Mouse (Mus musculus) cerebellum, postnatal 10 days (tissue): ENCODE measurements around the gene Ran.
"Not testable (repeated sequence)": the region's sequence is repeated elsewhere in the genome, so short reads cannot be mapped to it uniquely, and the experiment has no call there.

Experiments
- DNase-seq, 2 experiments: peaks; one replicate each; pipeline ENCODE4 v3.0.0; 2021; ENCODE audit warnings: mixed read lengths in 2 of 2

Gene Ran

DNA sequence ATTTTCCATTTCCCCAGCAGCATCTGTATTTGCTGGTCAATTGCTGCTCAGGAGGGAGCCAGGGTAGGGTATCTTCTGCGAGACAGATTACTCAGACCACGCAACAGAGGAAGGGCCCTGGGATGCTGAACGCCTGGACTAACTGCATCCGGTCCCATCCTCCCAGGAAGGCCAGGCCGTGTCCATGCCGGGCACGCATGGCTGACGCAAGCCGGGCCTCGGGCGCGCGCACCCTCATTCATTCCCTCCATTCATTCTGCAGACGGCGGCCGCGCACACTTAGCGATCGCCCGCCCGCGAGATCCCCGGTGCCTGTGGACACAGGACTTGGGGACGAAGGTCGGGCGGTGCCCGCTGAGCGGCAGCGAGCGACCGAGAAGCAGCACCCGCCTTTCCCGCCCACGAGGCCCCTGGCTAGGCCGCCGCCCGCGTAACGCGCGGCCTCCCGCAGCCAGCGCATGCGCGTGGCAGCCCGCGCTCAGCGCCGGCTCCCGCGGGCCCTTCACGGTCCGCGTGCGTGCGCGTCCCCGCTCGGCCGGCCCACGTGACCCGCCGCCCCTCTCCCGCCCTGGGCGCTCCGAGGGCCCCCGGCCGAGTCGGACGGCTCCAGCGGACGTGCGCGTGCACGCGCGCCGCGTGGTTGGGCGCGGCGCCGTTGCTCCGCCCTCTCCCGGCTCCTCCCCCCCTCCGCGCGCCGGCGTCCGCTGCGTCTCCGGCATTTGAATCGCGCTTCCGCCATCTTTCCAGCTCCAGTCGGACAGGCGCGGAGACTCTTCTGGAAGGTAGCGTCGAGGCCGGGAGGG, at the start of gene Ran:
Ran (plus strand) TSS at position 573 of the 803 bp plus-strand sequence.
- DNase-seq = peak; percentile 98 to 99

DNA sequence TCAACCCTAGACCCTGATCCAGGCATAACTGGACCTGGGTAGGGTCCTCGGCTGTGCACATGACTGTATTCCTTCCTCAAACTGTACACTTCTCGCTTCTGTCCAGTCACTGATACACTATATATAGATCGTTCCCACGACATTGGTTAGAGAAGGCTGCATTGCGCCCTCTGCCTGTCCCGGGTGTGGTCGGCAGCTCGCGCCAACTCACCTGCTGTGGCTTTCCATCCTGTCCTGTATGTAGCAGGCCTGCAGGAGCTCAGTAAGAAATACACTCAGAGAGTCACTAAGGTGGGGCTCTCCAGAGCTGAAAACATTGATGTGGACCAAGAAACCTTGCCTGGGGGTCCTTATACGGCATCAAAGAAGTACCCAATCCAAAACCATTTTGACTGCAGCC, 49.0 kb upstream of the Ran start:
- DNase-seq = no peak

DNA sequence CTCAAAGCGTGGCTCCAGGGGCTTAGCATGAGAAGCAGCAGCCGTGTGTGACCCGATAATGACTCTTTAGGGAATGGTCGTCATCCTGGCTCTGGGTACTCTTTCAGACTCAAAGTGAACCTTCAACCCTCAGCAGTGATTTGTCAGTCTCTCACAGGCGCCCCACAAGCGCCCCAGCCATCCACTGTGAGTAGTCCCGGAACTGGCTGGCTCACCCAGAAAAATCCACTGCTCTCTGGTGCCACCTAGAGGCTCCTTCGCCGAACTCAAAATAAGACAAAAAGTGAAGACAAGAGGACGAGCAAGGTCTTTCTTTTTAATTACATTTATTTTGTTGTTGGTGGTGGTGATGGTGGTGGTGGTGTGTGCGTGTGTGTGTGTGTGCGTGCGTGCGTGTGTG, 48.6 kb upstream of the Ran start:
- peak; percentile 84 to 87 for DNase-seq

DNA sequence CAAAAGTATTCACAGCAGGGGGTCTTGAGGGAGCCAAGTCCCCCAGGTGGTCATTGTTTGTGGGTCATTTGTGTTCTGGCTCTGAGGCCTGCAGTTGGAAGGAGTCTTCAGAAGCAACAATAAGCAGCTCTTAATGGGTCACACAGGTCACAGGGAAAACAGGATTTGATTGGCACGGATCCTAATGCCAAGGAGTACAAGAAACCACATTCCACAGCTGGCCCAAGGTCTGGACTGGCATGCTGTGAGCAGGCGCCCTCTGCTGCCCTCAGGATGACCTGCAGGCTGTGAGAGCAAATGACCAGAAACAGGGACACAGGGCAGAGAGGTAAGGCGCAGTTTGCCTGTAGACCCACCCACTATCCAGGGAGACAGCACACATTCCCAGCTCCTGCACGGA, 43.6 kb upstream of the Ran start:
- peak; percentile 50 to 55 for DNase-seq

DNA sequence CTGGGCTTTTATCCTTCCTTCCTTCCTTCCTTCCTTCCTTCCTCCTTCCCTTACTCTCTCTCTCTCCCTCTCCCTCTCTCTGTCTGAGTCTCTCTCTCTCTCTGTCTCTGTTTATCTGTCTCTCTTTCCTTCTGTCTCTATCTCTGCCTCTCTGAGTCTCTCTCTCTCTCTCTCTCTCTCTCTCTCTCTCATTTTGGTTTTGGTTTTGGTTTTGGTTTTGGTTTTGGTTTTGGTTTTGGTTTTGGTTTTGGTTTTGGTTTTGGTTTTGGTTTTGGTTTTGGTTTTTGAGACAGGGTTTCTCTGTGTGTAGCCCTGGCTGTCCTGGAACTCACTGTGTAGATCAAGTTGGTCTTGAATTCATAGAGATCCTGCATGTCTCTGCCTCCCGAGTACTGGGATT, 42.4 kb upstream of the Ran start:
- not testable (repeated sequence) for DNase-seq

DNA sequence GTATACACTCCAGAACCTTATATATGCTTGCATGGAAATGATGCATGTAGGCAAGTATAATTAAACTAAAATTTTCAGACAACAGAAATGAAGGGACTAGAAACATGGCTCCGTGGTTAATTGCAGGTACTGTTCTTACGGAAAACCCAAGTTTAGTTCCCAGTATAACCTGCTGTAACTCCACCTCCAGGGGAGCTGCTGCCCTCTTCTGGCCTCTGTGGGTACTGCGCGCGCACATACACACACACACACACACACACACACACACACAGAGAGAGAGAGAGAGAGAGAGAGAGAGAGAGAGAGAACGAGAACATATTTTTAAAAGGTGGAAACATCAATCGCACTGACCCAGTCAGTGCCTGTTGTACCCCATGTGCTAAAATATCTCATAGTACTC, 40.9 kb upstream of the Ran start:
- no peak for DNase-seq

DNA sequence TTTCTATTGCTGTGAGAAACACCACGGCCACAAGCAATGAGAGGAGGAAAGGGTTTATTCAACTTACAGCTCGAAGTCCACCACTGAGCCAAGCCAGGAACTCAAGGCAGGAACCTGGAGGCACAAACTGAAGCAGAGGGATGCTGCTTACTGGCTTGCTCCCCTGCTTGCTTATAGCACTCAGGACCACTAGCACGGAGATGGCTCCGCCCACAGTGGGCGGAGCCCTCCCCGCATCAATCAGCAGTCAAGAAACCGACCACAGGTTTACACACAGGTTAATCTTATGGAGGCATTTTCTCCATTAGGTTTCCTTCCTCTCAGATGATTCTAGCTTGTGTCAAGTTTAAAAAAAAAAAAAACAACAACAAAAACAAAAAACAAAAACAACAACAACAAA, 39.0 kb upstream of the Ran start:
- no peak for DNase-seq

DNA sequence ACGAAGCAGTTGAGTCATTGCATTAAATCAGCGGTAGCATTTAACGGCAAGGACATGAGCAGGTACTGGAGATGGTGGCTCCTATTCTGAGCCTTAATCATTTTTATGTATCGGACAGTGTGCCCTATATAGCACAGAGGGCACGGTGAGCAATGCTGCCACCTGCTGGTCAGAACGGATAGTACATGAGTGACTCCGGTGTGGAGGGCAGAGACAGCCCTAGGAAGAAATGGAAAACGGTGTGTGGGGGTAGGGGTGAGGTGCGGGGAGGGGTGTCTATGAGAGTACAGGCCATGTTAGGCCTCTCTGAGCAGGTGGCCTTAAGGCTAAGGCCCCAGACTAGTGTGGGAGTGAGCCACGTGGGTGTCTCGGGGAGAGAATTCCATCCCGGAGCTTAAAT, 38.3 kb upstream of the Ran start:
- DNase-seq = peak; percentile 87 to 90

DNA sequence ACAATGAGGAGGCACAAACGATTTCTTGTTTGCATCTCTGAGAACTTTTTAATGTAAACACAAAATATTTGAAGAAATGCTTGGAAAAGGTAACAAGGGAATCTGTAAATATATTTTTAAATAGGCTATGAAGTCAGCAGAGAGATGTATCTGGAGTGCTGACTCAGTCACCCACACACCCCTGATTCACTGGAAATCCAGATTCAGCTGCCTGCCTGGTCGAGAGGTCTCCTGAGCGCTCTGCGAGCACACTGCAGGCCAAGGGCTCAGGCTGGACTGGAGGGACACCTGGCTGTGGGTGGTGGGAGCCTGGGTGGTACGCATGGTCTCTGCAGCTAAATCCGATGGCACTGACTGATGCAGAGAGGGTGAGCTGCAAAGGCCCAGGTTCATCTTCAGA, 35.3 kb upstream of the Ran start:
- DNase-seq = no peak

DNA sequence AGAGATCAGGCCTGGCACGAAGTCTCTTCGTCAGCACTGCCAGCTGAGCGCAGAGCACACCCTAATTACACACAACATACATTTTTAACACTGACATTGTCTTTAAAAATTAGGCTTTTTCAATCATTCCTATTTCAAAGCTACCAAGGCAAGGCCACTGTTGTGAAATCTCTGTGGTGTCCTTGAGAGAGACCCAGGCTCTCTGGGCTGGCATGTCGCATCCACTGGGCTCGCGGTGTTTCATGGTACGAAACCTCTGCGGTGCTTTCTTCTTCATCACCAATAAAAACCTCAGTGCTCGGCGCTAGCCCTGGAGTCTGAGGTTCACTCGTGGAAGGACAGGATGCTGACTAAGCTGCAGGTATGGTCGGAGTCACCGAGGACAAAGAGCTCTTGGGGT, 33.9 kb upstream of the Ran start:
- DNase-seq = no peak

DNA sequence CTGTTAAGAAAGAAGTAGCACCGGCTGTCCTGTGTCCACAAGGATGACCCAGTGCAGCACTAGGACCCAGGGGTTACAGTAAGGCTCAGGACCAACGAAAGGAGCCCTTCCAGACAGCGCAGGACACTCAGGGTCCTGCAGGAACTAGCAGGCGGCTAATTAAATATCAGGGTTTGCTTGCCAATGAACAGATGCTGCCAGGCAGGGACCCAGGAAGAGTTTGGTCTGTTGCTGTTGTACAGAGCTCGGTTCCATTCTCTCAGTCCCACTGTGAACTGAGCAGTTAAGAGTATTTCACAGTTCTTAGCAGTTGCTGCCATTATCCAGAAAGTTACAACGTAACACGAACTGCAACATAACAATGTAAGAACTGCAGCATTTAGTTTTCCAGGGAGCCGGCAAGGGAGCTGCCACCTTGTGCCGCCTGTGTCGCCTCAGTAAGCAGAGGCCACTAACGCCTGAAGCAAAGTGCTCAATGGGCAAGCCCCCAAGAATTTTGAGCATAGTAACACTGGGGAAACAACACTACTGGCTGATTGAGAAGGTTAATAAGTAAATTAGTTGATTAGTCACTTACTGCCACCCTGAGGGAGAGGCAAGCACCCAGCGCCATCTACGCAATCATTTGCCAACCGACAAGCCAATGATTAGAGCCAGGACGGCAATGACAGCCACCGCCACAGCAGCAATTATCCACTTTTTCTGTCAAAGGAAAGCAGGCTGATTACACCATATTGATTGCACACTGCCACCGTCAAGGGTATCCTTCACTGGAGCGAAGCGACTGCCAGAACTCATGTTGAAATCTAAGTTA, 32.5 kb upstream of the Ran start:
- peak; percentile 75 to 84 for DNase-seq

DNA sequence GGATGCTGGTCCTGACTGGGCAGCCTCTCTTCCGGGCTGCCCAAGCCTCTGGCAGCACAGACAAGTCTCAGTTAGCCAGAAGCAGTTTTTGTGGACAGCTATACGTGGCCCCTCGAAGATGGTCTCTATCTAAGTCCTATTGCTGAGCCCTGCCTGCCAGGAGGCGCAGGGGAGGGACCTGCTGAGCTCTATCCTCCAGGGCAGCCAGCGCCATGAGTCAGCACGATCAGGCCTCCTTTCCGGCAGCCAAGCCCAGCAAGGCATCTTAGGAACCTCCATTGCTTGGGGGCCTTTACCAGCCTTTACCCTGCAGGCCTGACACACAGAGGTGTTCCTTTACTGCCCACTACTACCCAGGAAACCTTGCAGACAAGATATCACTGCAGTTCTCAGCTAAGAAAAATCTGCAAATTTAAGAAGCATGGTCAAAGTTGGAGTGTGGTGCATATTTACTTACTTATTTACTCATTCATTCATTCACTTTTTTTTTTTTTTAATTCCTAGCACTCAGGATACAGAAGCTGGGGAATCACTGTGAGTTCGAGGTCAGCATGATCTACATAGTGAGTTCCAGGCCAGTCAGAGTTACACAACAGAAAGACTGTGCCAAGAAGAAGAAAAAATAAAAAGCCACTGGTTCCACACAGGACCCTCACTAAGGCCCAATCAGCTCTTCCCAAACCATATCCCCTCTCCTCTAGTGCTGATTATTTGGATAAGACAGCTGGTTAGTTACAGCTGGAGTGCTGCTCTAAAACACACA, 19.0 kb upstream of the Ran start:
- DNase-seq = no peak

DNA sequence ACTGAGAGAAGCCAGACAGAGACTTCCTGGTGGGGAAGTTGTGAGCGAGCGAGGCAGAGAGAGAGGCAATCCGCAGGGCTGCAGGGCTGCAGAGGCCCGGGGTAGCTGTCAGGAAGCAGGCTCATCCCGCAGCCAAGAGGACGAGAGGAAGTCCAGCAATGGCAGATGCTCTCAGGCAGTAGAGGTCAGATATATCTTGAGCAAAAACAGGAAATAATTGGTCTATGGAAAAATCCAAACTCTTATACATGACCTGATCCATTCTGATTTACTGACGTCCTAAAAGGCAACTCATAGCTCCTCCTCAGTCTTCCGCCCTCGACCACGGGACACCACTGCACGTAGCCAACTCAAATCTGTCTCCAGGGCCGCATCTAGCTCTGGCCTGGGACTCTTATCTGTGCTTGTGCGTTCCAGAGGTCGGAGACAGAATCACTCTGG, 17.3 kb upstream of the Ran start:
- no peak for DNase-seq

DNA sequence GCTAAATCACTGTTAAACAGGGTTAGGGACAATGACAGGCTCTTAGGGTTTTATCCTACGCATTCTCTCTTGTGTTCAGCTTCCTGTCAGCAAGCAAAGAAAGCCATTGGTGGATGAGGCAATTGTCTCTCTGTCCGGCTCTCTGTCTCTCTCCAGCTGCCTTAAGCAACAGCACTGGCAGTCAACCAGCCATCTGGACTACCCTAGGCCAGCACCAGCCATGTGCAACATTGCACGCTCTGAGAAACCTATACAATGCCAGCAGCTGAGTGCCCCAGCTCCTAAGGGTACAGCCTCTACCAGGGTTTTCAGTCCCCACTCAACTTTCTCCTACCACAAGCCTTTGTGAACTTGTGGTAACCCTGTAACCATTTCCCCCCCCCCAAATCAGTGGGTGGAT, 14.5 kb upstream of the Ran start:
- DNase-seq = peak; percentile 40 to 54

DNA sequence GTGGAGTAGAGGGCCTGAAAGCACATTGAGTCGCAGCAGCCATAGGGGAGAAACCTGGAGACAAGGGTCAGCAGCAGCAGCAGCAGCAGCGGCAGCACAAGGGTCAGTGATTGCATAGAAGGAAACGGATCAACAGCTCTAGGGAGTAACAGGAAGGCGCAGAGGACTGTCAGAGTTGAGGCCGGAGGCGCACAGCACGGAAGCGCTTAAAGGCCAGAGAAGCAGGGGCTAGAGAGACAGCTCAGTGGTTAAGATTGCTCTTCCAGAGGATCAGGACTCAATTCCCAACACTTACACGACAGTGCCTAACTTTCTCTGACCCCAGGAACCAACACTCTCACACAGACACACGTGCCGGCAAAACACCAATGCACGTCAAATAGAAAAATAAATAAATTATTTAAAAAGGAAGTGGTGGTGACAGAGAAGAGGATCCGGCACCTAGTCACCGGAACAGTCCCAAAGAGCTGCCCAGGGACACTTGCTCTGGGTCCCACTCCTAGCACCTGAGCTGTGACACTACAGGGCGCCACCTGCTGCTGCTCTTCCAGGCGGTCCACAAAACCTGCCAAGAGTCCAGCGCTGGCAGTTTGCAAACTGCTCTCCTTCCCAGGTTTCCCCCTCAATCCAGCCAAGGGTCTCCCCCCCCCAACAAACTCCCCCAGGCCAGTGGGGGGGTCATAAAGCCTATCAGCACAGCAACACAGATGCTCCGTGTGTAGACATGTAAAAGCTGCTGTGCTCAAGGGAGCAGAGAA, 13.7 kb upstream of the Ran start:
- peak in 1 of 2 experiments; percentile 18 for DNase-seq

DNA sequence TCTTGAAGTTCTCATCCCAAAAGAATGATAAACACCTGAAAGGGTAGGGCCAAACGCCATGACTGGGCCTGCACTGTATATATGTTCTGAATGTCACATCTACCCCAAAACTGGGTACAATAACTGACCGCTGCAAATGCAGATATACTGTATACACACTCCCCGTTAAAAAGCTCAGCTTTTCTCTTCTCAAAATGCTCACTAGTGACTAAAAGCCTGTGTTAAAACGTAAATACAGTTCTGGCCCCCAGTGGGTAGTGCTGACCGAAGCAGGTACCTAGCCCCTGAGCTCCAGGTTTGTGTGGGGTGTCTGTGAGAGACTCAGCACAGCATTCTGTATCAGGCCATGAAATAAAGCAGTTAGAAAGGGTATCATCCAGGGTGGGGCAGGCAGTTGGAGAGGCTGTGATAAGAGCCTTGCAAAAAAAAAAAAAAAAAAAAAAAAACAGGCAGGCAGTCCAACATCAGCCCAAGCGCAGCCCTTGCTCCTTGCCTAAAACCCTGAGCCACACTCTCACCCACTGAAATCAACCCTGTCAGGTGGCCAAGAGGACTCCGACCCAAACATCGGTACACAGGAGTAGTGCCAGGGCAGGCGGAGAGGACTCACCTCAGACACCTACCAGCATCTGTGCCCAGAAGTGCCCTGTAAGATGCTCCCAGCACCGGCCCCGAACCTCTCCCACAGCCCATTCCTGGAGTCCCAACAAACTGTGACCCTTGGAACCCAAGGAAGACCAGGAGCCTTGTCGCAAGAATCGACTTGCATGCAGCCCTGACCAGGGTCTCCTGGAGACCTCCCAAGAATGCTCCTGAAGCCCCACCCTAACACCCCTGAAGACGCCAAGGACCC, 12.5 kb upstream of the Ran start:
- peak in 1 of 2 experiments; percentile 13 for DNase-seq

DNA sequence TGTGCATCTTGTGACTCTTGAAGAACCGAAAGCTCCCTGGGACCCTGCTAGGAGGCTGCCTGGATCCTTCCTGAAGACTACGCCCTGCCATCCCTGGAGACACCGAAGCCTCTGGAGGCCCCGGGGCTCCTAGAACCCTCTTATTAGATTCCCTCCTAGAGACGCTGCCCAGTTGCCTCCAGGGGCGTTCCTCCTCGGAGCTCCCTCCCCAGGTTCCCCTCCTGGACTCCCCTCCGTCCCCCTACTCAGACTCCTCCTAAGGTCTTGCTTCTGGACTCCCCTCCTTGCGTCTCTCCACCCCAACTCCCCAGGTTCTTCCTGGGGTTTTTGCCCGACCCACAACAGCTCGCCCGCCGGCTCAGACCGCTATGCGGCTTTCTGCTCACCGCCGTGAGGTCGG, 11.9 kb upstream of the Ran start:
- no peak for DNase-seq

DNA sequence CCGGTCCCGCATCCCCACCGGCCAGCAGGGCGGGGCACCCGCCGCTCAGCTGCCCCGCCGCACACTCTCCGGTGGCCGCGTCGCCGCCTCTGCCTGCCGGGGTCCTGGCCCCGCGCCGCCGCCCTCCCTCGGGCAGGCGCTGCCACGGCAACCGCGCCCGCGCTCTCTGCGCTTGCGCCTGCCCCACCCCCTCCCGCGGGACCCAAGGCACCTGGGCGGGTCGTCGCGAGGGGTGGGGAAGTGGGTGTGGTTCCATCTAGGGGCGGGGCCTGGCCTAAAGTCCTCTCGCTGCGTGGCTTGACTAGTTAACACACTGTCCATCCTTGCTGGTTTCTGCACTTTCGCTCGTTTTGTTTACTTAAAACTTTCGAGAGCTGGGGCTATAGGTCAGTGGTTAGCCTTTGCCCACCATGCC, 11.4 kb upstream of the Ran start, which contains the start of gene Stx2:
Stx2 (minus strand) TSS at position 163 of the 415 bp plus-strand sequence.
- peak; percentile 88 to 94 for DNase-seq

DNA sequence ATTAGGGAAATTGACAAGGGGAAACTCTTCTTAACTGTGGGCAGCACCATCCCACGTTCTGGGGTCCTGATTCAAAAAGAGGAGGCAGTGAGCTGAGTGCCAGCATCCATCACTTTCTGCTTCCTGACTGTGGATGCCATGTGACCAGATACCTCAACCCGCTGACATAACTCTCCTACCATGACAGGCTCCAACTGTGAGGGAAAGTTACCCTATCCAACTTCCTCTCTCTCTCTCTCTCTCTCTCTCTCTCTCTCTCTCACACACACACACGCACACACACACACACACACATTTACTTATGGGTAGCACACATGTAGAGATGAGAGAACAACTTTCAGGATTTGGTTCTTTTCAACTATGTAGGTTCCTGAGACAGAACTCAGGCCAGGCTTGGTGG, 10.3 kb upstream of the Ran start:
- no peak for DNase-seq

DNA sequence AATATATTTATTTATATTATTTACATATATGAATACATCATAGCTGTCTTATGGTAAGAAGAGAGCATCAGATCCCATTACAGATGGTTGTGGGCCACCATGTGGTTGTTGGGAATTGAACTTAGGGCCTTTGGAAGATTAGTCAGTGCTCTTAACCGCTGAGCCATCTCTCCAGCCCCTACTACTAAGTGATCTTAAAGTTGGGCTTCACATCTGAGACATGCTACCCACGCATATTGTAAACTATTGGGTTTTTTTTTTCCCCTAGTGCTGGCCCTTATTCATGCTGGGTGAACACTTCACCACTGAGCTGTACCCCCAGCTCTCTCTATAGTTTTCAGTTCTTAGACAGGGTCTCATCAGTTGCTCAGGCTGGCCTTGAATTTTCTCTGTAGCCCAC, 8.9 kb upstream of the Ran start:
- DNase-seq = no peak

DNA sequence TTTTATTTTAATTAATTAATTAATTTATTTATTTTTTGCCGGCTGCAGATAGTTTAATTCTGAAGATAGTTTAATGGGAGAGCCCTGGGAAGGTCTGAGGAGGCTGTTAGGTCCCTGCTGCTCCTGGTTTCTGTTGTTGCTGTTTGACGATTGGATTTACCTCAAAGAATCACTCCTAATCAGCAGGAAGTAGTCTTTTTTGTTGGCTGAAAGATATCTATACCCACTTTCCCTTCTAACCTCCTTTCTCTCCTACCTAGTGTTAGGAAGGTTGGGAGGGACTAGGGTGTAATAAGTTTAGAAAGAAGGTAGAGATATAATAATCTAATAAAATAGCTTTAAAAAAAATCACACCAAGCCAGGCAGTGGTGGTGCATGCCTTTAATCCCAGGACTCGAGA, 4.8 kb upstream of the Ran start:
- no peak for DNase-seq

DNA sequence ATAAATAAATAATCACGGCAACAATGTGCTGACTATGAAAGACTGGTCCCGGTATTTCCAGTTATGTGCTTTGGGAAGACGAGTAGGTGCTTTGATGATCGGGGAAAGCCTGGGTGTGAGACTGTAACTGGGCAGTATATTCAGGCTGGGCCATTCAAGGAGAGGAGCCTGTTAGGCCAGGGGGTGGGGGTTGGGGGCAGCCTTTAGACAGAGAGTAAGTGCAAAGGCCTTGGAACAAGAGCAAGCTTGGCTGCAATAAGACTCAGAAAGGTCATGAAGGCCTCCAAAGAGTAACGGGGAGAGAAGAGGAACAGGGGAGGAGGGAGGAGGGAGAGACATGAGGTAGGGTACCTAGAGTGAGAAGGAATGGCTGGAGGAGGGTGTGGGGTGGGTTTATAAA, 4.3 kb upstream of the Ran start:
- no peak for DNase-seq
